Mouse (Mus musculus) 416B (cell line): Measurements from ENCODE around the gene Slc22a30.
"Not testable (repeated sequence)": the region's sequence is repeated elsewhere in the genome, so short reads cannot be mapped to it uniquely, and the experiment has no call there.

ENCODE experiments used
- DNase-seq: peaks from one replicate; pipeline ENCODE4 v3.0.0; 2011; ENCODE audit warnings: low read depth

Slc22a30 gene

GRCm38 (mm10) chr19:8405011-8405410 is at the start of gene Slc22a30:
Slc22a30 (minus strand) TSS chr19:8405111.
- DNase-seq = not testable (repeated sequence)

DNA sequence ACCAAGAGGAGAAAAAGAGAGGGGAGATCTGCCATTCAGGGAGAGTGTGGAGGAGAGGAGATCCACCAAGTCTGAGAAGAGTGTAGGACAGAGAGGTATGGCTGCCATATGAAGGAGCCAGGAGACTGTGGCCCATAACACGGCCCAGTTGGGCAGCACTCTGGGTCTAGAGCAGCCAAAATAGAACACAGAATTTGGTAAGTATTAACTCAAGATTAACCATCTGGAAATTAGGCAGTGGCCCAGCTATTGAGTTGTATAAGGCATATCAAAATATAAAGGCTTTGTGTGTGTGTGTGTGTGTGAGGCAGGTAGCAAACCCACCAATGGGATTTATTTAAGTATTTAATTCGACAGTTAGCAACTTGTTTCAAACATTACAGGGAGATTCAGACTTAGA is 43.4 kb upstream of the Slc22a30 start:
- no peak for DNase-seq

DNA sequence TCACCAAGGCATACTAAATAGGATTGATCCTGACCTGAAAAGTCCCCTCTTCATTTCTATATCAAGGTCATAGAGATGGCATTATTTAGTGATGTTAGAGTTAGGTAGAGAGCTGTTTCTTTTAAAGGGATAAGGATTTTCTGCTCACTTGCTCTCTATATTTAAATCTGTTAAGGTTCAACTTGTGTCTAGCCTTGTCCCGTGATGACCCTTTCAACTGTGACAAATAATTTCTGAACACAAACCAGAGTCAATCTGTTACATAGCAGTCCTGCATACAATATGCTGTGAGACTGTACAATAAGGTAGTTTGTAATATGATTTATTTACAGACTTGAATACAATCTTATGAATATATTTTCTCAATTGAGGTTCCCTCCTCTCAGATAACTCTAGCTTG is 42.6 kb upstream of the Slc22a30 start:
- no peak for DNase-seq

DNA sequence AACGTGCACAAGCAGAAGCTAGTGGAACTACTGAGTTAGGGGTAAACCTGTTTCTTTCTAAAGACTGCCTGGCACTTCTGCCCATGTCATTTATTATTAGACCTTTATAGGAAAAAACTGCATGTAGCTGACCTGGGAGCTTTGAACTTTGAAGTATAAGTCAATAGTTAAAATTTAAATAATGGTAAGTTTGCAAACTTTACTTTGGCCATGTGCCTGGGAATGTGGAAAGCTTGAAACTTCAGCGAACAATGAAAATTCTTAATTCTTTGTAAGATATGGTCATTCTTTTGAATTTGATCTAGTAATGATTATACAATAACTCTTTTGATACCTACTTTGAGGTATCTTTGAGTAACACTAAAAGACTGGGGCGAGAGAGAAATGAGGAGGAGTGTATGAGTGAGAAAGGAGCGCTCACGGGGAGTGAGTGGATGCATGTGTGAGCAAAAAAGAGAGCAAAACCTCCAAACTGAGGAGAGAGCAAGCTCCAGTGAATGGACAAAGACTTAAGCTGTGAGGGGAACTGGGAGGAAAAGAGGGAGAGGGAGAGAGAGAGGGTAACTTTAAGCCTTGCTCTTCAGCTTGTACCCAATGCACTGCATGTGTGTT is 26.2 kb upstream of the Slc22a30 start:
- no peak for DNase-seq

GRCm38 (mm10) chr19:8407290-8408021 is 2.5 kb upstream of the Slc22a30 start:
- DNase-seq = not testable (repeated sequence)
